Mouse (Mus musculus) liver, embryonic 16.5 days (tissue): ENCODE data around the gene Dnmt3a. TPM values are rescaled to one million over a fixed set of nuclear protein-coding genes. Genes with fewer than 3 reads are reported as not detected.

Experiments used
- ATAC-seq: fragments of 200-750 bp; cut with Nextera tagmentation; 2 replicates; pipeline ENCODE4 v1.8.0; 2017; ENCODE audit warnings: low read depth, mild to moderate bottlenecking, moderate number of reproducible peaks, moderate library complexity
- H3K27ac ChIP-seq: fragments of 300-500 bp; sonication (generic); 2 replicates; pipeline ENCODE4 v1.5.1; 2014; ENCODE audit warnings: mild to moderate bottlenecking, low read length
- H3K27me3 ChIP-seq: fragments of 300-500 bp; sonication (generic); 2 replicates; pipeline ENCODE4 v1.6.1; 2014; ENCODE audit warnings: low read depth, low read length, mixed read lengths; ENCODE audit not compliant: control insufficient read depth, insufficient read depth
- H3K36me3 ChIP-seq: fragments of 300-500 bp; sonication (generic); 2 replicates; pipeline ENCODE4 v1.6.1; 2014; ENCODE audit warnings: mild to moderate bottlenecking; ENCODE audit not compliant: control insufficient read depth, insufficient read depth
- H3K4me1 ChIP-seq: fragments of 300-500 bp; sonication (generic); 2 replicates; pipeline ENCODE4 v1.6.1; 2014; ENCODE audit warnings: low read depth, low read length, mixed read lengths; ENCODE audit not compliant: control insufficient read depth
- H3K4me2 ChIP-seq: fragments of 300-500 bp; sonication (generic); 2 replicates; pipeline ENCODE4 v1.6.1; 2014; ENCODE audit warnings: low read depth, low read length, mixed read lengths
- H3K4me3 ChIP-seq: fragments of 300-500 bp; sonication (generic); 2 replicates; pipeline ENCODE4 v1.5.1; 2014; ENCODE audit warnings: low read depth, mild to moderate bottlenecking, low read length
- H3K9ac ChIP-seq: fragments of 300-500 bp; sonication (generic); 2 replicates; pipeline ENCODE4 v1.6.1; 2014; ENCODE audit warnings: low read depth, low read length
- H3K9me3 ChIP-seq: fragments of 300-500 bp; sonication (generic); replicated peaks from 2 replicates; pipeline ENCODE4 v1.6.1; 2016; ENCODE audit warnings: low read length; ENCODE audit not compliant: control insufficient read depth
- WGBS: fragments of 180-500 bp; shearing (Covaris S2); extraction: QIAGEN DNeasy Blood & Tissue Kit; methylation state at CpG from one replicate; pipeline ENCODE4 v1.1.7; 2014; ENCODE audit not compliant: insufficient replicate concordance; 5-methylcytosine and 5-hydroxymethylcytosine counted together
- polyA plus RNA-seq: library from polyadenylated mRNA; unstranded; fragments of >200 nt; fragmentation: Nextera tagmentation; extraction: Ambion mirVana; gene quantifications from 2 replicates; pipeline ENCODE4 v1.2.1, GENCODE M21; 2015

Dnmt3a gene
- polyA plus RNA-seq, 1 experiment from 2014 or later, result 16.8 TPM

DNA sequence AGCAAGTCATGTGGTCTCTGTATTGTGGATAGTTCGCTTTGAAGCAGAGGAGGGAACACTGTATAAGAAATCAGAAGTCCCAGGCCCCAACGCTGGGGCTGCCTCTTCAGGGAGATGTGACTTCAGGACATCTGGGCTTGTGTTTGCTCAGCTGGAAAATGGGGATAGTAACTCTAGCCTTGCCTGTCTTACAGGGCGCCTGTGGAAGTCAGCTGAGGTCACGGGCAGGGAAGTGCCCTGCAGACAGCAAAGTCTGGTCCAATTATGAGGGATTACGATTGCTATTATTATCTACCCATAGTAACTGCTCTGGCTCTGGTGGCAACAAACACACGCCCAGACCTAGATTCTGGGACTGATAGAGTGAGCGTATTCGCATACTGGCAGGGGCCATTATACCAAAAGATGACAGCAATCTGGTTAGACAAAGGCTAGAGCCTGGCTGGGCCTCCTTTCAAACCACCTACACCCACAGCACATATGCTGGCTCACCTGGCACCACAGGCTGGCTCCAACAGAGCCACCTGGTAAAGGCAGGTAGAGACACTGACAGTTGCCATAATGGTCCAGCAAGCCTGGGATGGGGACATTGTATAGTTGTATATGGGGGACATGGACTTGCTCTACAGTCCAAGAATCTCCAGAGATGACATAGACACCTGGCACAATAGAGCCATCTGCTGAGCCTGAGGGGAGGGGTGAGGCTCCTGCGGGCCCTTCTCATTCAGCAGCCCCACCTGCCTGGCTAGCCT is 31.4 kb downstream of the Dnmt3a start:
- no peaks in the 10 kb centered on the region for H3K9me3 ChIP-seq
- H3K4me2 ChIP-seq, result no peak overlapping the region
- peaks cover 18% of the 10 kb centered on the region for H3K4me1 ChIP-seq
- H3K9ac ChIP-seq, result no peak overlapping the region
- no peak for ATAC-seq
- H3K4me3 ChIP-seq, result no peak overlapping the region
- H3K27ac ChIP-seq, result no peak overlapping the region
- no peaks in the 10 kb centered on the region for H3K36me3 ChIP-seq
- no peaks in the 10 kb centered on the region for H3K27me3 ChIP-seq
- 55% methylated on average over 9 of the region's 9 CpGs for WGBS

GRCm38 (mm10) chr12:3838009-3838408 is 32.2 kb downstream of the Dnmt3a start:
- Histone ChIP-seq H3K36me3 (no peaks in the 10 kb centered on the region), H3K27ac (no peak overlapping the region), H3K27me3 (no peaks in the 10 kb centered on the region), H3K9me3 (no peaks in the 10 kb centered on the region), H3K4me1 (peaks cover 16% of the 10 kb centered on the region), H3K9ac (no peak overlapping the region), H3K4me3 (no peak overlapping the region), H3K4me2 (no peak overlapping the region)
- no peak for ATAC-seq
- WGBS, result 62% methylated on average over 4 of the region's 4 CpGs

DNA sequence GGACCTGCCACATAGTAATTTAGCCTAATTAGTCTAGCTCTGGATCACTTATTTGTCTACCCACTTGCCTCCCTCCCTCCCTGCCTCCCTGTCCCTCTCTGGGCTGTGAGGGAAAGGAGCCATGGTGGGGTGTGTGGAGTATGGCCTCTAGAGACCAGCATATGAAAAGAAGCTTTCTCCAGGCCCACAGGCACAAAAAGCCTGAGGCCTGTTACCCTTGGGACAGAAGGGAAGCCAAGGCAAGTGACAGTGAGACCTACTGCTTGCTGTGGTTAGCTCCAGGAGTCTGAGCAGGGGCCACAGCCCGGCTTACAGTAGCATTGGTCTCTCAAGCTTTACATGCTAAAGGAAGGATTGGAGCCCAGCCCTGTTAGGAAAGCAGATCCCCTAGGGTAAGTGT is 33.9 kb downstream of the Dnmt3a start:
- no peaks in the 10 kb centered on the region for H3K36me3 ChIP-seq

DNA sequence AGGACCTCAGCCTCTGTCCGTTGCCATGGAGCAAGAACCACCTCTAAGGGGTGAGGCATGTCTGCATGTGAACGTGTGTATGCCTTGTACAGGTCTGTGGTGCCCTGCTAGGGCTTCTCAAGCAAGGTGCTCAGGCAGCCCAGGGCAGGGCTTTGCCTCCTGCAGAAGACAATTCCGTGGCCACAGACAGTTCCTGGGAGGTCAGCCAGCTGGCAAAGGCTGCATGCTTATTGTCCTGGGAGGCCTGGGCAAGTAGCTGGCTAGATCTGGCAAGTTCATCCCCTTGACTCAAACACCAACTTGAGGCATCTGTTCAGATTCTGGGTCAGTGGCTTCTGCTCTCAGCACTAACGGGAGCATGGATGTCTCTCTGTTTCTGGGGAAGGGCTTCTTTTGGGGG is 35.3 kb downstream of the Dnmt3a start:
- no peak overlapping the region for H3K4me3 ChIP-seq
- no peak overlapping the region for H3K9ac ChIP-seq
- 59% methylated on average over 4 of the region's 4 CpGs for WGBS
- no peaks in the 10 kb centered on the region for H3K36me3 ChIP-seq
- no peak for ATAC-seq
- no peaks in the 10 kb centered on the region for H3K27me3 ChIP-seq
- no peak overlapping the region for H3K4me2 ChIP-seq
- H3K9me3 ChIP-seq, result no peaks in the 10 kb centered on the region
- H3K27ac ChIP-seq, result no peak overlapping the region
- H3K4me1 ChIP-seq, result no peaks in the 10 kb centered on the region

More for the DNA sequence above, 33.9 kb downstream of the Dnmt3a start:
- no peaks in the 10 kb centered on the region for H3K27me3 ChIP-seq
- WGBS, result 62% methylated on average over 1 of the region's 1 CpGs
- no peaks in the 10 kb centered on the region for H3K9me3 ChIP-seq
- H3K9ac ChIP-seq, result no peak overlapping the region
- no peak for ATAC-seq
- no peak overlapping the region for H3K27ac ChIP-seq
- H3K4me2 ChIP-seq, result no peak overlapping the region
- H3K4me3 ChIP-seq, result no peak overlapping the region
- H3K4me1 ChIP-seq, result peaks cover 3% of the 10 kb centered on the region

GRCm38 (mm10) chr12:3842843-3843242 is 37.0 kb downstream of the Dnmt3a start:
- H3K4me2 ChIP-seq, result no peak overlapping the region
- no peaks in the 10 kb centered on the region for H3K27me3 ChIP-seq
- H3K27ac ChIP-seq, result no peak overlapping the region
- no peak for ATAC-seq
- H3K4me1 ChIP-seq, result no peaks in the 10 kb centered on the region
- no peaks in the 10 kb centered on the region for H3K9me3 ChIP-seq
- no peak overlapping the region for H3K4me3 ChIP-seq
- H3K9ac ChIP-seq, result no peak overlapping the region
- H3K36me3 ChIP-seq, result no peaks in the 10 kb centered on the region
- 52% methylated on average over 6 of the region's 6 CpGs for WGBS

DNA sequence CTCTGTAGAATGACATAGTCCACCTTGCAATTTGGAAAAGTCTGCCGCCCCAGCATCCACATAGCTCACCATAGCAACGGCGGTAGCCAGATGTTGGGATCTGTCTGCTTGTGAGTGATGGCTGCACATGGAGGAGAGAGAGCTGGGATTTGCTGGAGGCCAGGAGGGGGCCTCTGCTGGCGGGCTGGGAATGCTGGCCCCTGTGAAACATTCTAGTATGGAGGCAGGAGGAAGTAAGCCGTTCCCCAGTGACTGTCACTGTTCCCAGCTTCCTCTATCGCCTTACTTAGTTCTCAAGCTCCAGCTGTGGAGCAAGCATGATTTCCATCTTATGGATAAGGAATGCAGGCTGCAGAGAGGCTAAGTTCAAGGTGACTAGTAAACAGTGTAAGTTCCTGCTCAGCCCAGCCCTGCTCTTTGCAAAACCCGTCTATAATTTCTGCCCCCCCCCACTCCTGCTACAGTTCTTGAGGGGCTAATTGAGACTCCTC is 37.6 kb downstream of the Dnmt3a start:
- Histone ChIP-seq H3K4me2 (no peak overlapping the region), H3K4me1 (no peaks in the 10 kb centered on the region), H3K9me3 (no peaks in the 10 kb centered on the region), H3K36me3 (no peaks in the 10 kb centered on the region), H3K27me3 (no peaks in the 10 kb centered on the region), H3K9ac (no peak overlapping the region), H3K4me3 (no peak overlapping the region), H3K27ac (no peak overlapping the region)
- no peak for ATAC-seq
- 48% methylated on average over 7 of the region's 7 CpGs for WGBS

DNA sequence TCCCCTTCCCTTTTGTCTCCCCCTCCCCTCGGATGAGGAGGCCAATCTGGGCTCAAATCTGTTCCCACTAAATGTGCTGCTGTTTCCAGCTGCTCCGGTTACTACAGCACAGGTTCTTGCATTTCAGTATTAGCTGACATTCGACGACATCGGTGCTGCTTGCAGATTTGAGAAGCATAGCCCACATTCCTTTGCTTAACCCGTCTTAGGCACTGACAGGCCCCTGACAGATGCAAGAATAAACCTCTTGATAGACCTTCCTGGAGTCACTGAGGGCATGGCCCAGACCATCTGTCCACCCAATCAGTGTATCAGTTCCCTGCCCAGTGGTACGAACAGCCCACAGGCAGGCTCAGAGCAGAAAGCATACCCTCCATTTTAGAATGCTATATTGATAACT is 38.1 kb downstream of the Dnmt3a start:
- 56% methylated on average over 7 of the region's 7 CpGs for WGBS
- no peaks in the 10 kb centered on the region for H3K27me3 ChIP-seq
- H3K4me1 ChIP-seq, result no peaks in the 10 kb centered on the region
- H3K4me2 ChIP-seq, result no peak overlapping the region
- ATAC-seq, result no peak
- H3K27ac ChIP-seq, result no peak overlapping the region
- H3K4me3 ChIP-seq, result no peak overlapping the region
- no peaks in the 10 kb centered on the region; the same call in 1 of the 2 replicates for H3K36me3 ChIP-seq
- no peak overlapping the region for H3K9ac ChIP-seq
- no peaks in the 10 kb centered on the region for H3K9me3 ChIP-seq

- H3K27me3 ChIP-seq, result no peaks in the 10 kb centered on the region
- 72% methylated on average over 5 of the region's 5 CpGs for WGBS
- H3K4me3 ChIP-seq, result no peak overlapping the region
- ATAC-seq, result no peak
- no peak overlapping the region for H3K27ac ChIP-seq
- H3K4me2 ChIP-seq, result no peak overlapping the region
- H3K4me1 ChIP-seq, result no peaks in the 10 kb centered on the region
- no peaks in the 10 kb centered on the region; the same call in 1 of the 2 replicates for H3K36me3 ChIP-seq
- H3K9ac ChIP-seq, result no peak overlapping the region
- no peaks in the 10 kb centered on the region for H3K9me3 ChIP-seq
Measured at GRCm38 (mm10) chr12:3844335-3844734, 38.5 kb downstream of the Dnmt3a start.

GRCm38 (mm10) chr12:3849481-3849880 is 43.7 kb downstream of the Dnmt3a start:
- Histone ChIP-seq H3K27me3 (no peaks in the 10 kb centered on the region), H3K4me2 (no peak overlapping the region), H3K27ac (no peak overlapping the region), H3K4me3 (no peak overlapping the region), H3K4me1 (no peaks in the 10 kb centered on the region; the same call in 1 of the 2 replicates), H3K9me3 (no peaks in the 10 kb centered on the region), H3K9ac (no peak overlapping the region), H3K36me3 (no peaks in the 10 kb centered on the region; the same call in 1 of the 2 replicates)
- no peak for ATAC-seq
- 87% methylated on average over 13 of the region's 13 CpGs for WGBS
